Mouse (Mus musculus) neural tube, embryonic 12.5 days (tissue): Measurements from ENCODE around the gene Wwox. TPM values are rescaled to one million over a fixed set of nuclear protein-coding genes. Genes with fewer than 3 reads are reported as not detected.
A peak's percentile ranks its signal among the peaks of the same experiment; 100 is the strongest.

ENCODE experiments used
- ATAC-seq: fragments of 200-750 bp; cut with Nextera tagmentation; 2 replicates; pipeline ENCODE4 v1.8.0; 2017; ENCODE audit warnings: low read depth, mild to moderate bottlenecking, moderate TSS enrichment, moderate library complexity; ENCODE audit not compliant: low FRiP score
- H3K27ac ChIP-seq: fragments of 300-500 bp; sonication (generic); 2 replicates; pipeline ENCODE4 v1.5.1; 2016
- H3K27me3 ChIP-seq: fragments of 300-500 bp; sonication (generic); replicated peaks from 2 replicates; pipeline ENCODE4 v1.6.1; 2016; ENCODE audit warnings: mild to moderate bottlenecking
- H3K36me3 ChIP-seq: fragments of 300-500 bp; sonication (generic); 2 replicates; pipeline ENCODE4 v1.6.1; 2016; ENCODE audit warnings: mild to moderate bottlenecking
- H3K4me1 ChIP-seq: fragments of 300-500 bp; sonication (generic); 2 replicates; pipeline ENCODE4 v1.6.1; 2016
- H3K4me2 ChIP-seq: fragments of 300-500 bp; sonication (generic); replicated peaks from 2 replicates; pipeline ENCODE4 v1.6.1; 2016; ENCODE audit warnings: mild to moderate bottlenecking
- H3K4me3 ChIP-seq: fragments of 300-500 bp; sonication (generic); 2 replicates; pipeline ENCODE4 v1.5.1; 2016
- H3K9ac ChIP-seq: fragments of 300-500 bp; sonication (generic); 2 replicates; pipeline ENCODE4 v1.6.1; 2016; ENCODE audit warnings: mild to moderate bottlenecking
- H3K9me3 ChIP-seq: fragments of 300-500 bp; sonication (generic); 2 replicates; pipeline ENCODE4 v1.6.1; 2016; ENCODE audit warnings: mild to moderate bottlenecking
- WGBS: fragments of 180-500 bp; shearing (Covaris S2); methylation state at CpG from one replicate; pipeline ENCODE4 v1.1.7; 2016; 5-methylcytosine and 5-hydroxymethylcytosine counted together
- polyA plus RNA-seq: library from polyadenylated mRNA; unstranded; fragments of >200 nt; fragmentation: Nextera tagmentation; extraction: Ambion mirVana; gene quantifications from 2 replicates; pipeline ENCODE4 v1.2.1, GENCODE M21; 2016

Gene Wwox
- polyA plus RNA-seq, 1 experiment from 2014 or later: 12.7 TPM

DNA sequence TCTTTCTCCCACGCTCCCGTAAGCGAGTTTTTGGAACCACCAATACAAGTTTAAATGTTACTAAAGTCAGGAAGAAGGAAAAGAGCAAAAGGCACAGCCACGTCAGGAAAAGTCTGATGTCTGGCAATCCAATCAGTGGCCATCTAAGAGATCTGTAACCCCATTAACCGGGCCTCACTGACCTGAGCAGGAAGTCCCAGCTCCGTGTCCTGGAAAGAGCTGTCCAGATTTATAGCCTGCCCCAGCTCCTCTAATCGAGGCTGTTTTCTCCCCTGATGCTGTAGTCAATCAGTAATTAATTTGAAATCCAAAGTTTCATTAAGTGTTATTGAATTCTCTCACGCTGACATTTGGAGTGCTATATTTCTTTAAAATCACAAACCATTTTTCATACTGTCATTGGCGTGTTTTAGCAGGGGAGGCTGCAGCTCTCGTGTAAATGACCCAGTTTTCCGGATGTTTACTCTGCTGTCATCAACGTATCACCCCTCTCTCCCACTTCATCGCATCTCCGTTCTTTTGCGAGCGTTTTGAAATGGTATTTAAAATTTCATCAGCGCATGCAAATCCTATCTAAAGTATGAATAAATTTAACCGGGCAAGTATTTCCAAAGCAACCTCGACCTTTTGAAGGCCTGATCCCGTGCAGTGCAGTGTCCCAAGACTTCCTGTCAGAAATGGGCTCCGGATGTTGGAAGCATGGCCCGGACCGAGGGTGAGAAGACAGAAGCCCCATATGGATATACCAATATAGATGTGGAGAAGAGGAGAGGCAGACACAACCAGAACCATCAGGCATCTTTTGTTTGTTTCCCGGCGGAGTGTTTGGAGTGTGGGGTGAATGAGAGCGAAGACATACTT is 72.8 kb downstream of the Wwox start:
- ATAC-seq: no peak
- no peaks in the 10 kb centered on the region for H3K27me3 ChIP-seq
- H3K36me3 ChIP-seq: no peaks in the 10 kb centered on the region
- 74% methylated on average over 26 of the region's 26 CpGs for WGBS
- H3K4me2 ChIP-seq: no peak overlapping the region
- H3K4me1 ChIP-seq: peaks cover 4% of the 10 kb centered on the region; the same call in 1 of the 2 replicates
- H3K4me3 ChIP-seq: no peak overlapping the region
- H3K27ac ChIP-seq: no peak overlapping the region
- H3K9ac ChIP-seq: no peak overlapping the region
- H3K9me3 ChIP-seq: no peaks in the 10 kb centered on the region

DNA sequence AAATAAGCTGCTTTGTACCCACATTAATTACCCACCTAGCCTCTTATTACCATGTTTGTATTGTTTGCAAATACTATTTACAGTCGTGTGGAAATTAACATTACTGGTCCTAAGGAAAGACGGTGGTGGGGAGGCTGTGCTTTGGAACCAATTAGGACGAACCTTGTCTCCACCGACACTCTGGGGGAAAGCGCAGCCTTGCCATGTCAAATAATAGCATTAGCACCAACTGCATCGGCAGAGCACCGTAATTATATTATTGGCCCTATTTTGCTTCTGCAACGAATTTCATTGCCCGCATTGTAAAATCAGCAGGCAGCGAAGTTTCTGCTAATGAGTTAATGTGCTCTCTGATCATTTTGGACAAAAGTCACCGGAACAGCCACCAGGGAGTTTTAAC is 75.2 kb downstream of the Wwox start:
- Histone ChIP-seq H3K9ac (no peak overlapping the region), H3K4me1 (peaks cover 4% of the 10 kb centered on the region; the same call in 1 of the 2 replicates), H3K36me3 (no peaks in the 10 kb centered on the region), H3K27me3 (no peaks in the 10 kb centered on the region), H3K4me3 (no peak overlapping the region), H3K4me2 (no peak overlapping the region), H3K9me3 (no peaks in the 10 kb centered on the region), H3K27ac (no peak overlapping the region)
- WGBS: 19% methylated on average over 11 of the region's 11 CpGs
- no peak for ATAC-seq

DNA sequence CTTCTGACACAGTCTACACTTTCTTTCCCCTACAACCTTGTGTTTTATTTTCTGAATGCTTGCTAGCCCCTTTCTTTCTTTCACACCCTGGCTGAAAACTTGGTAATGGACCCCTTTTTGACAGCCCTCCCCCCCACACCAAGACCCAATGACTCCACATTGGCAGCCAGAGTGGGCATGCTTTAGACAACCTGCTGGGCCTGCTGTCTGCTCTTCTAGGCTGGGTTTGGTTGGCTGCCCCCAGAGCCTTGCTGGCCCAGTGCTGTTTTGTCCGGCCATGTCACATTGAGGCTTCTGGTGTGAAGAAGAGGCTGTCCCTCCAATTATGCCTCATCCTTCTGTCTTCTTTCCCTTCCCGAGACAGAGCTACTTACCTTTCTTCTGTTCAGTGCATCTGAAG is 83.6 kb downstream of the Wwox start:
- Histone ChIP-seq H3K27ac (no peak overlapping the region), H3K9ac (no peak overlapping the region), H3K4me2 (no peak overlapping the region), H3K9me3 (no peaks in the 10 kb centered on the region), H3K27me3 (no peaks in the 10 kb centered on the region), H3K36me3 (no peaks in the 10 kb centered on the region), H3K4me3 (no peak overlapping the region), H3K4me1 (no peaks in the 10 kb centered on the region; the same call in 1 of the 2 replicates)
- no peak for ATAC-seq
- WGBS: 77% methylated on average over 2 of the region's 2 CpGs

DNA sequence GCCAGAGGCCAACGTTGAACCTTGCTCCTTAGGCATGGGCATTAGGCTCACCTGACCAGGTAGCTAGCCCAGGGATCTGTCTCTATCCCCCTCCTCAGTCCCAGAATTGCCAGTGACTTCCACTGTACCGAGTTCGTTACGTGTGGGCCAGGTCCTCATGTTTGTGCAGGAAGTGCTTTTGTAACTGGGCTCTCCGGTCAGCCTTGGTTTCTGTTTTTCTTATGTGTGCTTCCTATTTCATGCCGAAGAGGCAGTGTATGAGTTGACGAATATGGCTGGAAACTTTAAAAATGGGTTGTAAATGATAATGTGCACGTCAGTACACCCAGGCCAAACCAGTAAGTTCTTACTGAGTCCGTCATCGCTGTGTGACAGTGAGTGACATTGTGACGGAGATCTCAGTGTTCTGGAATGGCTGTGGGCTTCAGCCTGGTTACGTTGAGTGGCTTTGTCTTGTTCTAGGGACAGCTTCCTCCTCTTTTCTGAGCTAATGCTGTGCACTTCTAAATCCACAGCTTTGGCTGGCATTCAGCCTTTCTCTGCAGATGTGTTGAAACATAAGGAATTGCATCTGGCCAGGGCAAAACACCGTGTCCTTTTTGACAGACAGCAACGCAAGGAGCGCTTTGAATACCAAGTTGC is 87.3 kb downstream of the Wwox start:
- Histone ChIP-seq H3K36me3 (no peaks in the 10 kb centered on the region), H3K9ac (no peak overlapping the region), H3K4me2 (no peak overlapping the region), H3K4me1 (no peaks in the 10 kb centered on the region; the same call in 1 of the 2 replicates), H3K4me3 (no peak overlapping the region), H3K27ac (no peak overlapping the region), H3K27me3 (no peaks in the 10 kb centered on the region), H3K9me3 (no peaks in the 10 kb centered on the region)
- ATAC-seq: no peak
- 91% methylated on average over 15 of the region's 15 CpGs for WGBS

DNA sequence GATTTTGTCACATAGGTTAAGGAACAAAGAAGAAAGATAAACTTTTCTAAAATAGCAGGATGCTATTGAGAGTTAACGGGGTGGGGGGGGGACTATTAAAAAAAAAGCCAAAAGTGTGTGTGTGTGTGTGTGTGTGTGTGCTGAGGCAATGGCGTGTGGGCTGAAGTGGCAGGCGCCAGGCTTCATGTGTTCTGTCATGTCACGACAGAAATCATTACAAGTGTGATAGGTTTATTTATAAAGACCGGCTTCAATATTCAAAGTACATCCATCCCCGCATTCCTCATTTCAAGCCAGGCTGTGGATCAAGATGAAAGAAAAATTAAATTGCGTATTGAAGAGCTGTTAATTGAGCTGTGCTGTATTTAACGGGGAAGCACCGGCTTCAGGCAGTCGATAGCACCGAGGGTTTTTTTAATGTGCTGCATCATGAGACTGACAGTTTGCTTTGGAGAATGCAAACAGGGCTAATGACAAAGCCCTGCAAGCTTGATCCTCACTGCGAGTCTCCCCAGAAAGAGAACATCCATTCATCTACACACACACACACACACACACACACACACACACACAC is 88.3 kb downstream of the Wwox start:
- no peak for ATAC-seq
- WGBS: 71% methylated on average over 12 of the region's 12 CpGs
- Histone ChIP-seq H3K27ac (no peak overlapping the region), H3K36me3 (no peaks in the 10 kb centered on the region), H3K27me3 (no peaks in the 10 kb centered on the region), H3K9me3 (no peaks in the 10 kb centered on the region), H3K9ac (no peak overlapping the region), H3K4me3 (no peak overlapping the region), H3K4me1 (no peaks in the 10 kb centered on the region; the same call in 1 of the 2 replicates), H3K4me2 (no peak overlapping the region)

DNA sequence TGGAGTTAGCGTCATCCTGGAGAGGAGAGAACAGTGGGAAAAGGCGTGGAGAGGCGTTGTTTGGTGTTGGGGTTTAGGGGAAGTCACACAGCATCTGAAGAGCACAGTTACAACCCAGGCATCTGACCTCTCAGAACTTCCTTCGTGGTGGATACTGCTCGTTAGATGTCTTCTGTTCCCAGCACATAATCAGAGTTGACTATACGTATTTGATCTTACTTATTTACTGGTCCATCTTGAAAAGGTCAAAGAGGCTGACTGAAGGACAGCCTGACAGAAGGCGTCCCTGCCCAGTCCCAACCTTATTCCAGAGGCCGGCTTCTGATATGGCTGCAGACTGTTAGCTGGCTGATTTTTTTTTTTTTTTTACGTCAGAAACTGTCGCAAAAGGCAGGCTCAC is 90.1 kb downstream of the Wwox start:
- H3K4me3 ChIP-seq: no peak overlapping the region
- 87% methylated on average over 10 of the region's 10 CpGs for WGBS
- no peak overlapping the region for H3K27ac ChIP-seq
- H3K36me3 ChIP-seq: no peaks in the 10 kb centered on the region
- H3K27me3 ChIP-seq: no peaks in the 10 kb centered on the region
- no peaks in the 10 kb centered on the region for H3K9me3 ChIP-seq
- H3K4me1 ChIP-seq: no peaks in the 10 kb centered on the region; the same call in 1 of the 2 replicates
- H3K9ac ChIP-seq: no peak overlapping the region
- no peak overlapping the region for H3K4me2 ChIP-seq
- ATAC-seq: no peak

DNA sequence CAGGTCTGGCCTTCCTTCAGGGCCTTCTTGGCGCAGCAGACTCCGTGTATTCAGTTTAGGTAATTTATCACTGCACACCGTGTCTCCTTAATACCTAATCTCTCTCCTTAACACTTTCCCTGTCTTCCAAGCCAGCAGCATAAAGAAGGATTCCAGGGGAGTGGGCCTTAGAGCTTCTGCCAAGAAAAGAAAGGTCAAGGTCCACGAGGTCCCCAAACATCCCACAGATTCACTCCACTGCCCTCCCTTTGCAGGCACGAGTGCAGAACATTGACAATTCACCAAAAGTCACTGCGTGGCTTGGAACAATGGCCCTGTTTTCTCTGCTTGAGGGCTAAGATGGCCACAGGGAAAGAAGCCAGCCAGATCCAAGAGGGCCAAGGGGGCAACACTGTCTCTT is 96.7 kb downstream of the Wwox start:
- H3K27ac ChIP-seq: no peak overlapping the region
- WGBS: 28% methylated on average over 6 of the region's 6 CpGs
- no peaks in the 10 kb centered on the region for H3K27me3 ChIP-seq
- H3K4me1 ChIP-seq: no peaks in the 10 kb centered on the region
- no peaks in the 10 kb centered on the region for H3K9me3 ChIP-seq
- H3K36me3 ChIP-seq: no peaks in the 10 kb centered on the region
- ATAC-seq: no peak
- H3K4me2 ChIP-seq: no peak overlapping the region
- no peak overlapping the region for H3K4me3 ChIP-seq
- H3K9ac ChIP-seq: no peak overlapping the region

DNA sequence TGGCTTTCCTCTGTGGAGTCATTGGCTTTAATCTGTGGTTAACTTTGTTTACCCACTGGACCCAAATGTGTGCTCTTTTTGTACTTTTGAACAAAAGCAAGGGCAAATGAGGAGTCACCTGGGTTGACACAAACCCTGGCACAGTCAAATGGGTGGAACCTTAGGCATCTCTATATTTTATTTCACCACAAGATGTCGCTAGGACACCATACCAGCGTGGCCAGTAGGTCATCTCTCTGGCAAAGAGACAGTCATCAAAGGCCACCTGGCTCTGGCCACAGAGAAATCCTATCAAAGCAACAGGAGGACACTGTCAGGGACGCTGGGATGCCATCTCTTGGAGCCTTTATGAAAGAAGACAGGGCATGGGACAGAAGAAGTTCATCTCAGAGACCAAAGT is 101.7 kb downstream of the Wwox start:
- H3K4me1 ChIP-seq: no peaks in the 10 kb centered on the region
- H3K36me3 ChIP-seq: no peaks in the 10 kb centered on the region
- no peak overlapping the region for H3K27ac ChIP-seq
- WGBS: 8% methylated on average over 3 of the region's 3 CpGs
- H3K4me2 ChIP-seq: no peak overlapping the region
- no peak overlapping the region for H3K9ac ChIP-seq
- peak; percentile 33; the same call in 1 of the 2 replicates for ATAC-seq
- no peaks in the 10 kb centered on the region for H3K27me3 ChIP-seq
- no peaks in the 10 kb centered on the region for H3K9me3 ChIP-seq
- H3K4me3 ChIP-seq: no peak overlapping the region

DNA sequence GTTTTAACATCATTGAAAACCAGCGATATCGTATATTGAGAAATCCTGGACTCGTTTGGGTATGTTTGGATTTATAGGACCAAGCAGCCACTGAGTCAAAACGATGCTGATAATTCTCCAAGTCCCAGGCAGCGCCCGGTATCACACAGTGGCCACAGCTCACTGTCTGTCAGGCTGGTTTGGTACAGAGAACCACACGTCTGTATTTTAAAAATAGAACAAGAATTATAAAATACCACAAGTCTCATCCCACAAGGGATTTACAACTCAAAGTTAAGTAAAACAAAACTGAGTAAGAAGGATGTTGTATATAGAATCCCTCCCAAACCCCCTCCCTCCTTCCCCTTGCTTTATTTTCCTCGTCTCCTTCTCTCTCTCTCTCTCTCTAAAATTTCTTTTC is 108.9 kb downstream of the Wwox start:
- H3K27ac ChIP-seq: no peak overlapping the region
- H3K27me3 ChIP-seq: no peaks in the 10 kb centered on the region
- no peak for ATAC-seq
- H3K4me2 ChIP-seq: no peak overlapping the region
- no peak overlapping the region for H3K4me3 ChIP-seq
- no peaks in the 10 kb centered on the region for H3K36me3 ChIP-seq
- WGBS: 80% methylated on average over 8 of the region's 8 CpGs
- no peak overlapping the region for H3K9ac ChIP-seq
- H3K4me1 ChIP-seq: no peaks in the 10 kb centered on the region
- no peaks in the 10 kb centered on the region for H3K9me3 ChIP-seq

DNA sequence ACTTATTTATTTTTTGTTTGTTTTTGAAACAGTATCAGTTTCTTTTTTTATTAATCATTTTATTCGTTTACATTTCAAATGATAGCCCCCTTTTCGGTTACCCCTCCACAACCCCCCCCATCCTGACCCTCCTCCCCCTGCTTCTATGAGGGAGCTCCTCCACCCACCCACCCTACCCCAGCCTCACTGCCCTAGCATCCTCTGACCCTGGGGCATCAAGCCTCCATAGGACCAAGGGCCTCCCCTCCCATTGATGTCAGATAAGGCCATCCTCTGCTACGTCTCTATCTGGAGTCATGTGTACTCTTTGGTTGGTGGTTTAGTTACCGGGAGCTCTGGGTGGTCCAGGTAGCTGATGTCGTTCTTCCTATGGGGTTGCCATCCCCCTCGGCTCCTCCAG is 109.4 kb downstream of the Wwox start:
- Histone ChIP-seq H3K4me3 (no peak overlapping the region), H3K4me1 (no peaks in the 10 kb centered on the region), H3K27me3 (no peaks in the 10 kb centered on the region), H3K4me2 (no peak overlapping the region), H3K9ac (no peak overlapping the region), H3K27ac (no peak overlapping the region), H3K36me3 (no peaks in the 10 kb centered on the region), H3K9me3 (no peaks in the 10 kb centered on the region)
- no peak for ATAC-seq
- 81% methylated on average over 6 of the region's 6 CpGs for WGBS

DNA sequence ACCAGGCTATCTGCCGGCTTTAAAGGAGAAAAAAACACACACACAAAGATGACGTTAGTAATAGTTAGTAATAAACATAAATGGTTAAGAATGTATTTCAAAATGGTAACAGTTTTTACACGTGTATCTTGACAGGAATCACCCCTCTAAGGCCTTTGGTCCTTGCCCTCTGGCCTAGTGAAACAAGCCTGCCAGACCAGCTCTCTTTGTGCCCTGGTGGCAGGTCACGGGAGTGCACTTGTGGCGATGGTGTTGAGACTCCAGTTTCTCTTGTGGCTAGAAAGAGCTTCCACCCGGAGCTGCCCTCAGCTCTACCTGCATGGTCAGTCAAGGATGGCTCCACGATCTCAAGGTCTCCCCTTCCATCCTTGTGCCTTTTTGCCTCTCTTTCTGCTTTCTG is 110.6 kb downstream of the Wwox start:
- H3K4me1 ChIP-seq: no peaks in the 10 kb centered on the region
- no peak overlapping the region for H3K4me3 ChIP-seq
- H3K36me3 ChIP-seq: no peaks in the 10 kb centered on the region
- no peak overlapping the region for H3K9ac ChIP-seq
- H3K4me2 ChIP-seq: no peak overlapping the region
- no peaks in the 10 kb centered on the region for H3K27me3 ChIP-seq
- H3K27ac ChIP-seq: no peak overlapping the region
- no peak for ATAC-seq
- no peaks in the 10 kb centered on the region for H3K9me3 ChIP-seq
- WGBS: 71% methylated on average over 7 of the region's 7 CpGs

DNA sequence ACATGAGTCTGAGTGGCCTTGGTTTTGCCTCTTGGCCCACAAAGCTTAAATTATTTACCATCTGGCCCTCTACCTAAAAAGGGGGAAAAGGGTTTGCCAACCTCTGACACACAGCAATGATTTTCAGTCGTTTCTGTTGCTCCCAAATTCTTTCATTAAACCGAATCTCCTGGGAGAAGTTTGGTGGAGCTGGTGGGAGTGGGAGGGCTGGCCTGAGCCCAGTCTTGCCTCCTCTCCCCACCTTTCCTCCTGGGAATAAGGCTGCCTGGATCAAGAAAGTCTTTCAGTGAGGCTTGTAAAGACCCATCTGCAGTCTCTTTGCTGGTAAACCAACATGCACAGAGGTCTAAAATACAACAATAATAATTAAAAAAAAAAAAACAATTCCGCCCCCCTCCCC is 113.2 kb downstream of the Wwox start:
- no peaks in the 10 kb centered on the region for H3K9me3 ChIP-seq
- H3K36me3 ChIP-seq: no peaks in the 10 kb centered on the region
- no peaks in the 10 kb centered on the region for H3K4me1 ChIP-seq
- no peak for ATAC-seq
- H3K9ac ChIP-seq: no peak overlapping the region
- no peak overlapping the region for H3K4me3 ChIP-seq
- no peaks in the 10 kb centered on the region for H3K27me3 ChIP-seq
- WGBS: 66% methylated on average over 3 of the region's 3 CpGs
- H3K4me2 ChIP-seq: no peak overlapping the region
- no peak overlapping the region for H3K27ac ChIP-seq
